Mouse (Mus musculus): Measurements from ENCODE around the gene Otulin.

DNA sequence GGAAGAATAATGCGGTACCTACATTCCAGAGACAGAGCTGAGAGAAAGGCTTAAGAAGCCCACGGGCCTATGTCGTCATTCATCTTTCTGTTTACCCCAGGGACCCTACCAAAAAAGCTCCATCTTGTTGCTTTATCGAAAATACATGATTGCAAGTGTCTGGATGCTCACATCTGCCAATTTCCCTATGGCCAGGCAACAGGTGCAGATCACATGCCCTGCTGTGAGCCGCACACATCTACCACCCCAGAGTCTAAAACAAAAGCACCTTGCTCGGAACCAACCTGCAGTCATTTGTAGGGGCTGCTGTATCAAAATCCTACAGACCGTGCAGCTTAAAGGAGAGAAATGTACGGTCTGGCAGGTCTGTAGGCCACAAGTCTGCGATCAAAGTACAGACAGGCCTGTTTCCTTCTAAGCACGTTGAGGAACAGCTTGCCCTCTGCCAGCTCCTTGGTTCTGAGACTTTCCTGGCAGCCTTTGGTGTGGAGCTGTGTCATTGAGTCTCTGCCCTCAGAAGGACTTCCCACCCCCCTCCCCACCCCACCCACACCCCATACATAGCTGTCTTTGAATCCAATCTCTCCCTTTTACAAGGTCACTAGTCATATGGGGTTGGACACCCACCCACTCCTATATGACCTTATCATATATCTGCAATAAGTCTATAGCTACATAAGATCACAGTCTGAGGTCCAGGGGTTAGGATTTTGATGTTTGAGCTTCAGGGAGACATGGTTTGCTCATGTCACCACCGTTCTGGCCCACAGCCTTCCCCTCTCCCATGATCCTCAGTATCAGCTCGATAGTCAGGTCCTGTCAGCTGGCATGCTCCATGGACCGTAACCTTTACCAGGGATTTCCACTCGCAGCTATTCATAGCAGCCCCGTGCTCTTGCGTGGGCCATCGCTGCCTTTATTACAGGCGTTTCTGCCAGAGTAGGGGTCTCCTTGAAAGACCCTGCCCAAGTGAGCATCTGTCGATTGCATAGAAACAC lies 79.1 kb downstream of the Otulin start:
- TF ChIP-seq POLR2A (IDR thresholded peaks at IDR 0.05; ENCODE audit: insufficient read depth, low read depth, low read length) (no peak), CTCF (IDR thresholded peaks at IDR 0.05; ENCODE audit: insufficient read depth, low read depth, low read length) (no peak)
